Mouse (Mus musculus) forebrain, embryonic 12.5 days (tissue): ENCODE measurements around the gene Cnep1r1. TPM values are rescaled to one million over a fixed set of nuclear protein-coding genes. Genes with fewer than 3 reads are reported as not detected.

Source experiments
- ATAC-seq: fragments of 200-750 bp; cut with Nextera tagmentation; 2 replicates; pipeline ENCODE4 v1.8.0; 2017; ENCODE audit warnings: moderate TSS enrichment; ENCODE audit not compliant: low FRiP score
- H3K27ac ChIP-seq: fragments of 300-500 bp; sonication (generic); 2 replicates; pipeline ENCODE4 v1.5.1; 2016; ENCODE audit warnings: mild to moderate bottlenecking
- H3K27me3 ChIP-seq: fragments of 300-500 bp; sonication (generic); 2 replicates; pipeline ENCODE4 v1.6.1; 2016; ENCODE audit warnings: mild to moderate bottlenecking
- H3K36me3 ChIP-seq: fragments of 300-500 bp; sonication (generic); replicated peaks from 2 replicates; pipeline ENCODE4 v1.6.1; 2016; ENCODE audit warnings: mild to moderate bottlenecking
- H3K4me1 ChIP-seq: fragments of 300-500 bp; sonication (generic); 2 replicates; pipeline ENCODE4 v1.6.1; 2016
- H3K4me2 ChIP-seq: fragments of 300-500 bp; sonication (generic); 2 replicates; pipeline ENCODE4 v1.6.1; 2016; ENCODE audit warnings: mild to moderate bottlenecking, moderate library complexity
- H3K4me3 ChIP-seq: fragments of 300-500 bp; sonication (generic); replicated peaks from 2 replicates; pipeline ENCODE4 v1.5.1; 2016; ENCODE audit warnings: mild to moderate bottlenecking
- H3K9ac ChIP-seq: fragments of 300-500 bp; sonication (generic); 2 replicates; pipeline ENCODE4 v1.6.1; 2016; ENCODE audit warnings: mild to moderate bottlenecking
- H3K9me3 ChIP-seq: fragments of 300-500 bp; sonication (generic); 2 replicates; pipeline ENCODE4 v1.6.1; 2016
- WGBS: fragments of 180-500 bp; shearing (Covaris S2); methylation state at CpG from one replicate; pipeline ENCODE4 v1.1.7; 2016; 5-methylcytosine and 5-hydroxymethylcytosine counted together
- polyA plus RNA-seq: library from polyadenylated mRNA; unstranded; fragments of >200 nt; fragmentation: Nextera tagmentation; extraction: Ambion mirVana; gene quantifications from 2 replicates; pipeline ENCODE4 v1.2.1, GENCODE M21; 2016

Cnep1r1 gene
- polyA plus RNA-seq, result 51.4 and 52.0 TPM in 2 replicates

GRCm38 (mm10) chr8:88118456-88119036, at the start of gene Cnep1r1:
Gene Cnep1r1 (plus strand): TSS chr8:88118769.
- peaks cover 23% of the 10 kb centered on the region for H3K36me3 ChIP-seq
- ATAC-seq, result peak; percentile 98
- H3K27ac ChIP-seq, result peak within 1 kb of the TSS; percentile 78

GRCm38 (mm10) chr8:88082183-88082582, 36.4 kb upstream of the Cnep1r1 start:
- no peak overlapping the region for H3K4me3 ChIP-seq
- no peaks in the 10 kb centered on the region for H3K27me3 ChIP-seq
- H3K9ac ChIP-seq, result no peak overlapping the region
- no peak overlapping the region for H3K4me2 ChIP-seq
- ATAC-seq, result no peak
- no peaks in the 10 kb centered on the region for H3K4me1 ChIP-seq
- H3K9me3 ChIP-seq, result no peaks in the 10 kb centered on the region
- 83% methylated on average over 5 of the region's 5 CpGs for WGBS
- no peaks in the 10 kb centered on the region for H3K36me3 ChIP-seq
- no peak overlapping the region for H3K27ac ChIP-seq

More at GRCm38 (mm10) chr8:88118456-88119036, at the start of gene Cnep1r1:
- no peaks in the 10 kb centered on the region for H3K9me3 ChIP-seq
- peaks cover 9% of the 10 kb centered on the region for H3K4me1 ChIP-seq
- peak within 1 kb of the TSS; percentile 96 for H3K4me3 ChIP-seq
- no peaks in the 10 kb centered on the region for H3K27me3 ChIP-seq
- peak within 1 kb of the TSS; percentile 72 for H3K4me2 ChIP-seq
- under 1% methylated on average over 49 of the region's 49 CpGs for WGBS
- H3K9ac ChIP-seq, result peak within 1 kb of the TSS; percentile 92

- no peak overlapping the region for H3K27ac ChIP-seq
- no peak overlapping the region for H3K9ac ChIP-seq
- no peak for ATAC-seq
- H3K4me3 ChIP-seq, result no peak overlapping the region
- no peaks in the 10 kb centered on the region for H3K9me3 ChIP-seq
- H3K4me1 ChIP-seq, result no peaks in the 10 kb centered on the region
- no peaks in the 10 kb centered on the region for H3K36me3 ChIP-seq
- H3K4me2 ChIP-seq, result no peak overlapping the region
- no peaks in the 10 kb centered on the region for H3K27me3 ChIP-seq
Observed at GRCm38 (mm10) chr8:88088006-88088405, 30.6 kb upstream of the Cnep1r1 start.

- Histone ChIP-seq H3K27ac (no peak overlapping the region), H3K9me3 (no peaks in the 10 kb centered on the region), H3K4me3 (no peak overlapping the region), H3K4me1 (no peaks in the 10 kb centered on the region), H3K36me3 (no peaks in the 10 kb centered on the region), H3K27me3 (no peaks in the 10 kb centered on the region), H3K9ac (no peak overlapping the region), H3K4me2 (no peak overlapping the region)
- WGBS, result 92% methylated on average over 2 of the region's 2 CpGs
- no peak for ATAC-seq
Observed at GRCm38 (mm10) chr8:88091661-88092060, 26.9 kb upstream of the Cnep1r1 start.

- Histone ChIP-seq H3K4me3 (no peak overlapping the region), H3K4me1 (no peaks in the 10 kb centered on the region), H3K36me3 (no peaks in the 10 kb centered on the region), H3K9ac (no peak overlapping the region), H3K27me3 (no peaks in the 10 kb centered on the region), H3K4me2 (no peak overlapping the region), H3K9me3 (no peaks in the 10 kb centered on the region), H3K27ac (no peak overlapping the region)
- WGBS, result 66% methylated on average over 4 of the region's 4 CpGs
- no peak for ATAC-seq
Observed at GRCm38 (mm10) chr8:88093367-88093766, 25.2 kb upstream of the Cnep1r1 start.

- WGBS, result 91% methylated on average over 4 of the region's 4 CpGs
- ATAC-seq, result no peak
- H3K27me3 ChIP-seq, result no peaks in the 10 kb centered on the region
- no peaks in the 10 kb centered on the region for H3K36me3 ChIP-seq
- no peak overlapping the region for H3K4me2 ChIP-seq
- H3K4me1 ChIP-seq, result no peaks in the 10 kb centered on the region
- no peak overlapping the region for H3K9ac ChIP-seq
- H3K9me3 ChIP-seq, result no peaks in the 10 kb centered on the region
- no peak overlapping the region for H3K27ac ChIP-seq
- no peak overlapping the region for H3K4me3 ChIP-seq
Observed at GRCm38 (mm10) chr8:88098856-88099255, 19.7 kb upstream of the Cnep1r1 start.

GRCm38 (mm10) chr8:88099526-88099925, 19.0 kb upstream of the Cnep1r1 start:
- no peaks in the 10 kb centered on the region for H3K9me3 ChIP-seq
- H3K4me2 ChIP-seq, result no peak overlapping the region
- no peaks in the 10 kb centered on the region for H3K4me1 ChIP-seq
- ATAC-seq, result no peak
- H3K36me3 ChIP-seq, result no peaks in the 10 kb centered on the region
- 0% methylated on average over 1 of the region's 1 CpGs for WGBS
- H3K9ac ChIP-seq, result no peak overlapping the region
- no peaks in the 10 kb centered on the region for H3K27me3 ChIP-seq
- no peak overlapping the region for H3K4me3 ChIP-seq
- H3K27ac ChIP-seq, result no peak overlapping the region

GRCm38 (mm10) chr8:88109241-88109640, 9.3 kb upstream of the Cnep1r1 start:
- no peak overlapping the region for H3K4me2 ChIP-seq
- no peaks in the 10 kb centered on the region for H3K4me1 ChIP-seq
- H3K4me3 ChIP-seq, result no peak overlapping the region
- no peaks in the 10 kb centered on the region for H3K27me3 ChIP-seq
- H3K36me3 ChIP-seq, result no peaks in the 10 kb centered on the region
- no peak overlapping the region for H3K27ac ChIP-seq
- no peak for ATAC-seq
- WGBS, result 96% methylated on average over 4 of the region's 4 CpGs
- H3K9me3 ChIP-seq, result no peaks in the 10 kb centered on the region
- H3K9ac ChIP-seq, result no peak overlapping the region

GRCm38 (mm10) chr8:88119076-88119475, 507 bp downstream of the Cnep1r1 start:
- H3K27ac ChIP-seq, result peak overlapping the region; percentile 78
- peak overlapping the region; percentile 92 for H3K9ac ChIP-seq
- peak overlapping the region; percentile 96 for H3K4me3 ChIP-seq
- WGBS, result 2% methylated on average over 11 of the region's 11 CpGs
- H3K4me2 ChIP-seq, result peak overlapping the region; percentile 72
- H3K36me3 ChIP-seq, result peaks cover 24% of the 10 kb centered on the region
- no peaks in the 10 kb centered on the region for H3K9me3 ChIP-seq
- ATAC-seq, result peak; percentile 56; the same call in 1 of the 2 replicates
- H3K27me3 ChIP-seq, result no peaks in the 10 kb centered on the region
- H3K4me1 ChIP-seq, result peaks cover 9% of the 10 kb centered on the region

GRCm38 (mm10) chr8:88124850-88125249, 6.3 kb downstream of the Cnep1r1 start:
- Histone ChIP-seq H3K27me3 (no peaks in the 10 kb centered on the region), H3K4me2 (no peak overlapping the region), H3K36me3 (peaks cover 62% of the 10 kb centered on the region), H3K9ac (no peak overlapping the region), H3K27ac (no peak overlapping the region), H3K4me1 (peaks cover 3% of the 10 kb centered on the region; the same call in 1 of the 2 replicates), H3K4me3 (no peak overlapping the region), H3K9me3 (no peaks in the 10 kb centered on the region)
- no peak for ATAC-seq
- WGBS, result 98% methylated on average over 2 of the region's 2 CpGs

- Histone ChIP-seq H3K27ac (no peak overlapping the region), H3K4me3 (no peak overlapping the region), H3K27me3 (no peaks in the 10 kb centered on the region), H3K9me3 (no peaks in the 10 kb centered on the region), H3K36me3 (peaks cover 68% of the 10 kb centered on the region), H3K4me2 (no peak overlapping the region), H3K9ac (no peak overlapping the region), H3K4me1 (no peaks in the 10 kb centered on the region)
- 95% methylated on average over 4 of the region's 4 CpGs for WGBS
- ATAC-seq, result no peak
Observed at GRCm38 (mm10) chr8:88129397-88129796, 10.8 kb downstream of the Cnep1r1 start.

GRCm38 (mm10) chr8:88130754-88131317, 12.3 kb downstream of the Cnep1r1 start:
- no peaks in the 10 kb centered on the region for H3K9me3 ChIP-seq
- H3K4me3 ChIP-seq, result no peak overlapping the region
- ATAC-seq, result no peak
- H3K4me1 ChIP-seq, result no peaks in the 10 kb centered on the region
- no peaks in the 10 kb centered on the region for H3K27me3 ChIP-seq
- WGBS, result 71% methylated on average over 7 of the region's 7 CpGs
- H3K9ac ChIP-seq, result no peak overlapping the region
- H3K36me3 ChIP-seq, result peaks cover 70% of the 10 kb centered on the region
- H3K4me2 ChIP-seq, result no peak overlapping the region
- no peak overlapping the region for H3K27ac ChIP-seq
